Mouse (Mus musculus): ENCODE measurements at regions not wholly inside any gene's neighbourhood (a gene's known extent, or its start where the extent isn't known, plus 50 kb on each side); places are given as distances from the start of the nearest gene placed in this dataset.

GRCm38 (mm10) chr4:29135685-29136385, 322.9 kb downstream of the Epha7 start:
- no peak for DNase-seq

- DNase-seq = no peak
Observed at GRCm38 (mm10) chr4:29138771-29139301, 325.9 kb downstream of the Epha7 start.

GRCm38 (mm10) chr4:29143415-29143814, 330.5 kb downstream of the Epha7 start:
- DNase-seq = no peak

- DNase-seq = no peak
Observed at GRCm38 (mm10) chr4:29145242-29145641, 332.3 kb downstream of the Epha7 start.

GRCm38 (mm10) chr4:29152134-29152867, 339.4 kb downstream of the Epha7 start:
- DNase-seq = no peak

- no peak for DNase-seq
Observed at GRCm38 (mm10) chr4:29182494-29182893, 369.6 kb downstream of the Epha7 start.

- DNase-seq = no peak
Observed at GRCm38 (mm10) chr4:29183411-29183810, 370.5 kb downstream of the Epha7 start.

- DNase-seq = no peak
Observed at GRCm38 (mm10) chr4:29183818-29184217, 370.9 kb downstream of the Epha7 start.

GRCm38 (mm10) chr4:29200976-29201375, 388.0 kb downstream of the Epha7 start:
- no peak for DNase-seq
